Mouse (Mus musculus) heart, embryonic 16.5 days (tissue): ENCODE data around the gene Atp6v1e1. TPM values are rescaled to one million over a fixed set of nuclear protein-coding genes. Genes with fewer than 3 reads are reported as not detected.

ENCODE experiments used
- ATAC-seq: fragments of 200-750 bp; cut with Nextera tagmentation; replicated peaks from 2 replicates; pipeline ENCODE4 v1.8.0; 2017; ENCODE audit warnings: moderate number of reproducible peaks; ENCODE audit not compliant: insufficient read depth, low FRiP score; ENCODE audit errors: extremely low read depth
- H3K27ac ChIP-seq: fragments of 300-500 bp; sonication (generic); 2 replicates; pipeline ENCODE4 v1.5.1; 2014; ENCODE audit warnings: mild to moderate bottlenecking, low read length, control low read depth, moderate library complexity
- H3K27me3 ChIP-seq: fragments of 300-500 bp; sonication (generic); 2 replicates; pipeline ENCODE4 v1.6.1; 2014; ENCODE audit warnings: low read length, mixed read lengths; ENCODE audit not compliant: control insufficient read depth, insufficient read depth
- H3K36me3 ChIP-seq: fragments of 300-500 bp; sonication (generic); 2 replicates; pipeline ENCODE4 v1.6.1; 2014; ENCODE audit not compliant: control insufficient read depth, insufficient read depth
- H3K4me1 ChIP-seq: fragments of 300-500 bp; sonication (generic); 2 replicates; pipeline ENCODE4 v1.6.1; 2014; ENCODE audit warnings: low read length, mixed read lengths; ENCODE audit not compliant: control insufficient read depth, insufficient read depth
- H3K4me2 ChIP-seq: fragments of 300-500 bp; sonication (generic); 2 replicates; pipeline ENCODE4 v1.6.1; 2014; ENCODE audit warnings: low read depth, mild to moderate bottlenecking, control low read depth, low read length
- H3K4me3 ChIP-seq: fragments of 300-500 bp; sonication (generic); 2 replicates; pipeline ENCODE4 v1.5.1; 2014; ENCODE audit warnings: mild to moderate bottlenecking, control low read depth, low read length
- H3K9ac ChIP-seq: fragments of 300-500 bp; sonication (generic); 2 replicates; pipeline ENCODE4 v1.6.1; 2014; ENCODE audit warnings: low read length, control low read depth
- H3K9me3 ChIP-seq: fragments of 300-500 bp; sonication (generic); replicated peaks from 2 replicates; pipeline ENCODE4 v1.6.1; 2016; ENCODE audit warnings: low read length; ENCODE audit not compliant: control insufficient read depth
- WGBS: fragments of 180-500 bp; shearing (Covaris S2); extraction: QIAGEN DNeasy Blood & Tissue Kit; methylation state at CpG from one replicate; pipeline ENCODE4 v1.1.7; 2014; 5-methylcytosine and 5-hydroxymethylcytosine counted together
- microRNA-seq: library from miRNA; unstranded; fragments of <30 nt; microRNA quantifications from one replicate; pipeline ENCODE4, GENCODE M21; 2017
- polyA plus RNA-seq: library from polyadenylated mRNA; unstranded; fragments of >200 nt; fragmentation: Nextera tagmentation; extraction: Ambion mirVana; gene quantifications from 2 replicates; pipeline ENCODE4 v1.2.1, GENCODE M21; 2015

The Atp6v1e1 gene
- polyA plus RNA-seq, 1 experiment from 2014 or later: 146 TPM

- Histone ChIP-seq H3K27me3 (no peaks in the 10 kb centered on the region), H3K27ac (no peak overlapping the region), H3K9ac (no peak overlapping the region), H3K9me3 (no peaks in the 10 kb centered on the region), H3K4me2 (no peak overlapping the region), H3K4me3 (no peak overlapping the region), H3K4me1 (no peaks in the 10 kb centered on the region; the same call in 1 of the 2 replicates), H3K36me3 (peaks cover 1% of the 10 kb centered on the region; the same call in 1 of the 2 replicates)
- 58% methylated on average over 1 of the region's 1 CpGs for WGBS
- ATAC-seq: no peak
Measured at GRCm38 (mm10) chr6:120771366-120771765, 51.2 kb downstream of the Atp6v1e1 start.

DNA sequence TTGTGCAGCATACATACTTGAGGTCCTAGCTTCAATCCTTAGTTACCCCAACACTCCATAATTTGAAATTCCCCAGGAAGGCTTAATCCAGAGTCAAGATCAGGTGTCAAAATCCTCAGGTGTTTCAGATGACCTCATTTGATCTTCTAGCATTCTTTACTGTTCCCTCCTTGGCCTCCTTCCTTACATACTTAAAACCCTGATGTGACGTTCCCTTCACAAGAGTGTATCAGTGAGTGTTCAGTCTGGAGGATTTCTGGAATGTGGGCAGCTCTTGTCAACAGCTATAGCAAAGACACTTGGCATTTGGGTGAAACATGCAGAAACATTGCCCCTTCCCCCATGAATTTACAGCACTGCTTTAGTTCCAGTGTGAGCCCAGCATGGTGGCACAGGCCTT, 52.6 kb downstream of the Atp6v1e1 start:
- Histone ChIP-seq H3K4me1 (no peaks in the 10 kb centered on the region), H3K36me3 (peaks cover 2% of the 10 kb centered on the region; the same call in 1 of the 2 replicates), H3K4me3 (no peak overlapping the region), H3K27me3 (no peaks in the 10 kb centered on the region), H3K9ac (no peak overlapping the region), H3K9me3 (no peaks in the 10 kb centered on the region), H3K27ac (no peak overlapping the region), H3K4me2 (no peak overlapping the region)
- no peak for ATAC-seq
- WGBS: 54% methylated on average over 1 of the region's 1 CpGs

- Histone ChIP-seq H3K4me2 (no peak overlapping the region), H3K27ac (no peak overlapping the region), H3K4me3 (no peak overlapping the region), H3K4me1 (no peaks in the 10 kb centered on the region), H3K9me3 (no peaks in the 10 kb centered on the region), H3K9ac (no peak overlapping the region), H3K36me3 (peaks cover 3% of the 10 kb centered on the region; the same call in 1 of the 2 replicates), H3K27me3 (no peaks in the 10 kb centered on the region)
- ATAC-seq: no peak
- 81% methylated on average over 2 of the region's 2 CpGs for WGBS
Measured at GRCm38 (mm10) chr6:120761151-120761550, 61.4 kb downstream of the Atp6v1e1 start.

DNA sequence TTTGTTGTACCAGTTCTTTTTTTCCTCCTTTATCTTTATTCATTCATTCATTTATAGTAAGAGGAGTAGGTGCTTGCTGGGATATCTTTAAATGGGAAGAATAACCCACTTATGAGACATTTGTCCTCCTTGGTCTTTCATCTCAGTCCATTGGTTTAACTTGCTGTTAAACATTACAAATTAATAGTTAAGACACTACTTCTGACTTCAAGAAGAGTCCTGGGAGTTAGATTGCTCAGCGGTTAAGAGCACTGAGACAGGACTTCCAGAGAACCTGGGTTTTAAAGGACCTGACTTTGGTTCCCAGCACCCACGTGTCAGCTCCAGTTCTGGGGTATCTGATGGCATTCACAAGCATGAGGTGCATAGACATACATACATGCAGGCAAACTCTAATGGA, 76.2 kb downstream of the Atp6v1e1 start:
- no peaks in the 10 kb centered on the region for H3K4me1 ChIP-seq
- H3K36me3 ChIP-seq: no peaks in the 10 kb centered on the region
- ATAC-seq: no peak
- WGBS: 84% methylated on average over 2 of the region's 2 CpGs
- H3K4me2 ChIP-seq: no peak overlapping the region
- H3K9ac ChIP-seq: no peak overlapping the region
- no peaks in the 10 kb centered on the region for H3K9me3 ChIP-seq
- no peak overlapping the region for H3K27ac ChIP-seq
- no peak overlapping the region for H3K4me3 ChIP-seq
- H3K27me3 ChIP-seq: no peaks in the 10 kb centered on the region

Small RNA genes lying within 50 kb of the gene (microRNA-seq; reads per million reads assigned to microRNA genes)
- not detected for gene Gm25193

Other genes starting within 250 kb of the Atp6v1e1 start
- 0.68 and 0.80 TPM in 2 replicates for gene Cecr2, start 156.4 kb downstream of the Atp6v1e1 start, polyA plus RNA-seq
- gene Slc25a18, start 49.2 kb downstream of the Atp6v1e1 start, polyA plus RNA-seq: 0.14 and 0.20 TPM in 2 replicates
- gene Bcl2l13, start 13.4 kb upstream of the Atp6v1e1 start, polyA plus RNA-seq: 26.1 and 32.2 TPM in 2 replicates
- gene Bid, start 94.1 kb upstream of the Atp6v1e1 start, polyA plus RNA-seq: 11.0 and 18.3 TPM in 2 replicates